Mouse (Mus musculus) left cerebral cortex, postnatal 25 days (tissue): ENCODE data around the gene B3galt4. TPM values are rescaled to one million over a fixed set of nuclear protein-coding genes. Genes with fewer than 3 reads are reported as not detected.

Experiments used
- DNase-seq, 2 experiments: peaks; one replicate each; pipeline ENCODE4 v3.0.0; 2022; ENCODE audit warnings: low spot score in 2 of 2, mixed read lengths in 1 of 2
- intact Hi-C: fragments of 180-260 bp; cut with DNase I; formaldehyde crosslinking; loops from one replicate; pipeline ENCODE4 v1.15.1; 2025
- total RNA-seq, 2 experiments: library from RNA; stranded (reverse); gene quantifications; 2 replicates each; pipeline ENCODE4 v1.2.3; 2021

B3galt4 gene
- total RNA-seq, 2 experiments from 2014 or later, result 5.8 to 6.4 TPM

- intact Hi-C loops, result no loop called here
- DNase-seq, result no peak
These were observed 1.1 kb downstream of the B3galt4 start for GRCm38 (mm10) chr17:33950131-33950625.

GRCm38 (mm10) chr17:33948905-33949537 is 2.3 kb downstream of the B3galt4 start:
- intact Hi-C loops, result no loop called here
- no peak for DNase-seq

- DNase-seq, result no peak
- intact Hi-C loops, result no loop called here
These were observed 3.0 kb downstream of the B3galt4 start for GRCm38 (mm10) chr17:33948090-33948904.

GRCm38 (mm10) chr17:33947430-33948089 is 3.7 kb downstream of the B3galt4 start:
- intact Hi-C loops, result no loop called here
- DNase-seq, result peak in 1 of 2 experiments; percentile 63

- intact Hi-C loops, result no loop called here
- DNase-seq, result no peak
These were observed 7.8 kb downstream of the B3galt4 start for GRCm38 (mm10) chr17:33943454-33943853.

- no peak for DNase-seq
- intact Hi-C loops, result no loop called here
These were observed 9.9 kb downstream of the B3galt4 start for GRCm38 (mm10) chr17:33941381-33941780.

- DNase-seq, result no peak
- intact Hi-C loops, result loop anchor here (1.0 kb wide), 2 partner anchors 10 to 14 kb away; partner anchors contain the start of genes B3galt4 and Vps52
These were observed 10.3 kb downstream of the B3galt4 start for GRCm38 (mm10) chr17:33940981-33941380.

- DNase-seq, result peak; percentile 90 to 95
- intact Hi-C loops, result loop anchor here (1.0 kb wide), 2 partner anchors 11 to 15 kb away; partner anchors contain the start of genes B3galt4 and Vps52
These were observed 11.0 kb downstream of the B3galt4 start, which contains the start of the genes Pfdn6 and Wdr46 for GRCm38 (mm10) chr17:33940206-33940805. Gene Pfdn6, minus strand, starts transcription at chr17:33940343. Gene Wdr46, plus strand, starts transcription at chr17:33940660.

- intact Hi-C loops, result no loop called here
- DNase-seq, result no peak
These were observed 12.5 kb downstream of the B3galt4 start for GRCm38 (mm10) chr17:33938783-33939182.

- intact Hi-C loops, result no loop called here
These were observed 14.3 kb downstream of the B3galt4 start for GRCm38 (mm10) chr17:33936993-33937392.

GRCm38 (mm10) chr17:33935422-33936055 is 15.7 kb downstream of the B3galt4 start:
- intact Hi-C loops, result no loop called here
- DNase-seq, result no peak

More at GRCm38 (mm10) chr17:33936993-33937392, 14.3 kb downstream of the B3galt4 start:
- no peak for DNase-seq

- DNase-seq, result no peak
- intact Hi-C loops, result no loop called here
These were observed 18.3 kb downstream of the B3galt4 start for GRCm38 (mm10) chr17:33932970-33933369.

- intact Hi-C loops, result no loop called here
- no peak for DNase-seq
These were observed 18.8 kb downstream of the B3galt4 start for GRCm38 (mm10) chr17:33932448-33932847.

- intact Hi-C loops, result no loop called here
- DNase-seq, result no peak
These were observed 19.3 kb downstream of the B3galt4 start for GRCm38 (mm10) chr17:33931947-33932346.

GRCm38 (mm10) chr17:33931159-33931866 is 20.0 kb downstream of the B3galt4 start:
- DNase-seq, result no peak
- intact Hi-C loops, result no loop called here

GRCm38 (mm10) chr17:33930280-33931158 is 20.8 kb downstream of the B3galt4 start:
- intact Hi-C loops, result no loop called here
- DNase-seq, result peak; percentile 74 to 79
